Mouse (Mus musculus) lung, postnatal 0 days (tissue): ENCODE measurements around the gene Eno3.

ENCODE experiments used
- CTCF ChIP-seq: IDR thresholded peaks from 2 replicates; pipeline ENCODE4 v1.5.1; 2016; ENCODE audit warnings: antibody characterized with exemption, mild to moderate bottlenecking
- EP300 ChIP-seq: IDR thresholded peaks from 2 replicates; pipeline ENCODE4 v1.6.1; 2016; ENCODE audit warnings: antibody characterized with exemption, mild to moderate bottlenecking, control low read depth

GRCm38 (mm10) chr11:70674014-70674413, 17.0 kb downstream of the Eno3 start:
- TF ChIP-seq CTCF (no peak), EP300 (no peak)
